8 mouse cellular contexts compared by ENCODE assay signal in the genomic region with DNA sequence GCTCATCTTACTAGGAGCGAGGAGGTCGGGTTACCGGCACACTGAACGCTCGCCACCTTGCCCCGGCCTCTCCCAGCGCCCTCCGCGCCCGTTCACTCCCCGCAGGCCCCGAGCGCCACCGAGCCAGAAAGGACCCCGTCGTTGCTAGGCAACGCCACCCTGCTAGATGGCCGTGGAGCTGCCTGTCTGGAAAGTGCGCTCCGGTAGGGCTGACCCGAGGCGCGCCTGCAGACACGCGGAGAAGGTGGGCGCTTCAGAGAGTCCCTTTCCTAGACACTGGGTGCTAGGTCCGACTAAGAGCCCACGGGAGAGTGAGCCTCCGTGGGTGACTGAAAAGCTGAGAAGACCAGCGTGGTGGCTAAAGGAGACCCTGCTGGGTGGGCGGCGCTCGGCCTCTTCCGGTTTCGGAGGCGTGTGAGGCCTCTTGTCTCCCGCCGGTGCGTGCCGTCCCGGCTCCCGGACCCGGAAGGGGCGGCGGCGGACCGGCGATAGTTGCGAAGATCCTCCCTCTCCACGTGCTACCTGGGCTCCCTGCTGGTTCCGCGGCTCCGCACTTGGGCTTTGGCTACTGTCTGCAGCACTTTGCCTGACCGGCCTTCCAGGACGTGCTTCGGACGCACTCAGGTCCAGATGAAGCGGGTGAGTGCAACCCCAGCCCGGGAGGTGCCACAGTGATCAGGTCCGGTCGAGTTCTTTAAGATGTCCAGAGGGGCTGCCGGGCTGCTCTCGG. TPM values are rescaled to one million over a fixed set of nuclear protein-coding genes. Genes with fewer than 3 reads are reported as not detected.
DNase-seq lines count a peak whose midpoint lies in the region; ATAC-seq and TF ChIP-seq lines count a peak whose summit lies in the region.

A gene (minus strand): TSS at position 139 of the 730 bp plus-strand sequence.
A gene (plus strand): TSS at position 185 of the 730 bp plus-strand sequence.

- peak; percentile 94 for ATAC-seq in heart, embryonic 15.5 days (replicated peaks; ENCODE audit: insufficient number of reproducible peaks, insufficient read depth, low FRiP score, low read depth)
- peak; percentile 99 for ATAC-seq in liver, embryonic 14.5 days (ENCODE audit: insufficient read depth)
- ATAC-seq in neural tube, embryonic 11.5 days (ENCODE audit: insufficient read depth, low FRiP score, low TSS enrichment), result peak; percentile 97
- ATAC-seq in stomach, postnatal 0 days (ENCODE audit: low FRiP score, low TSS enrichment), result peak; percentile 95

- peaks cover 27% of the 10 kb centered on the region for H3K36me3 ChIP-seq in forebrain, embryonic 10.5 days (replicated peaks)
- H3K36me3 ChIP-seq in heart, embryonic 15.5 days, result peaks cover 8% of the 10 kb centered on the region
- H3K36me3 ChIP-seq in liver, embryonic 14.5 days (replicated peaks; ENCODE audit: control insufficient read depth, insufficient read depth, low read depth), result peaks cover 4% of the 10 kb centered on the region; the same call in 1 of the 2 replicates
- peaks cover 4% of the 10 kb centered on the region for H3K36me3 ChIP-seq in neural tube, embryonic 11.5 days (ENCODE audit: control insufficient read depth, insufficient read depth, low read length)
- no peaks in the 10 kb centered on the region; the same call in 1 of the 2 replicates for H3K36me3 ChIP-seq in stomach, postnatal 0 days (ENCODE audit: control insufficient read depth, insufficient read depth, low read length)

- peak within 1 kb of the TSS; percentile 97 for H3K9ac ChIP-seq in heart, embryonic 15.5 days
- peak within 1 kb of the TSS; percentile 81 for H3K9ac ChIP-seq in liver, embryonic 14.5 days (replicated peaks)
- peak within 1 kb of the TSS; percentile 83 for H3K9ac ChIP-seq in neural tube, embryonic 11.5 days (ENCODE audit: low read length)
- peak within 1 kb of the TSS; percentile 88 for H3K9ac ChIP-seq in stomach, postnatal 0 days (ENCODE audit: low read length)

- H3K4me3 ChIP-seq in forebrain, embryonic 10.5 days, result peak within 1 kb of the TSS; percentile 98
- H3K4me3 ChIP-seq in heart, embryonic 15.5 days, result peak within 1 kb of the TSS; percentile 63
- peak within 1 kb of the TSS; percentile 82 to 83 for H3K4me3 ChIP-seq in liver, embryonic 14.5 days (ENCODE audit: insufficient read depth in 1 of 2, low read depth in 2 of 2, low read length in 2 of 2)
- peak within 1 kb of the TSS; percentile 92 for H3K4me3 ChIP-seq in neural tube, embryonic 11.5 days (ENCODE audit: low read depth, low read length)
- H3K4me3 ChIP-seq in stomach, postnatal 0 days (ENCODE audit: low read depth, low read length), result peak within 1 kb of the TSS; percentile 92

- DNase-seq in CD8-positive naive resting alpha-beta T cell, adult 2 months (ENCODE audit: low read depth in 2 of 2, low spot score in 2 of 2), result peak; percentile 90 to 91
- peak; percentile 91 for DNase-seq in c-Kit-positive CD71-negative TER-119-negative erythroid progenitor cells, embryonic 14.5 days (ENCODE audit: low read depth)
- peak; percentile 95 for DNase-seq in forebrain, embryonic 10.5 days (ENCODE audit: extremely low spot score, low spot score)
- peak; percentile 96 to 97 for DNase-seq in kidney, postnatal 25 days
- peak; percentile 87 to 89 (median 89) for DNase-seq in liver, embryonic 14.5 days (ENCODE audit: low read depth in 3 of 3, low spot score in 3 of 3)
- peak; percentile 95 for DNase-seq in neural tube, embryonic 11.5 days (ENCODE audit: low spot score)
- peak; percentile 95 for DNase-seq in stomach, postnatal 0 days (ENCODE audit: low spot score)

- H3K9me3 ChIP-seq in forebrain, embryonic 10.5 days, result no peaks in the 10 kb centered on the region
- no peaks in the 10 kb centered on the region for H3K9me3 ChIP-seq in heart, embryonic 15.5 days (replicated peaks)
- H3K9me3 ChIP-seq in liver, embryonic 14.5 days (ENCODE audit: control insufficient read depth, low read length), result no peaks in the 10 kb centered on the region
- H3K9me3 ChIP-seq in neural tube, embryonic 11.5 days (ENCODE audit: control insufficient read depth, low read length), result no peaks in the 10 kb centered on the region
- no peaks in the 10 kb centered on the region for H3K9me3 ChIP-seq in stomach, postnatal 0 days (ENCODE audit: control insufficient read depth, low read length)

- under 1% methylated on average over 63 of the region's 63 CpGs for WGBS in forebrain, embryonic 10.5 days
- under 1% methylated on average over 63 of the region's 63 CpGs for WGBS in heart, embryonic 15.5 days
- under 1% methylated on average over 61 of the region's 63 CpGs for WGBS in liver, embryonic 14.5 days (ENCODE audit: insufficient replicate concordance)
- under 1% methylated on average over 61 of the region's 63 CpGs for WGBS in neural tube, embryonic 11.5 days
- WGBS in stomach, postnatal 0 days, result under 1% methylated on average over 54 of the region's 63 CpGs

- no peaks in the 10 kb centered on the region for H3K27me3 ChIP-seq in forebrain, embryonic 10.5 days (ENCODE audit: poor library complexity, severe bottlenecking)
- H3K27me3 ChIP-seq in heart, embryonic 15.5 days, result no peaks in the 10 kb centered on the region
- no peaks in the 10 kb centered on the region for H3K27me3 ChIP-seq in liver, embryonic 14.5 days (ENCODE audit: control insufficient read depth, insufficient read depth, low read length)
- no peaks in the 10 kb centered on the region for H3K27me3 ChIP-seq in neural tube, embryonic 11.5 days (ENCODE audit: control insufficient read depth, insufficient read depth, low read length)
- H3K27me3 ChIP-seq in stomach, postnatal 0 days (ENCODE audit: control insufficient read depth, insufficient read depth, low read length), result no peaks in the 10 kb centered on the region

- peak within 1 kb of the TSS; percentile 85 for H3K4me2 ChIP-seq in heart, embryonic 15.5 days
- peak within 1 kb of the TSS; percentile 94 for H3K4me2 ChIP-seq in liver, embryonic 14.5 days (ENCODE audit: low read depth)
- H3K4me2 ChIP-seq in neural tube, embryonic 11.5 days (ENCODE audit: low read depth), result peak within 1 kb of the TSS; percentile 90
- peak within 1 kb of the TSS; percentile 94 for H3K4me2 ChIP-seq in stomach, postnatal 0 days (replicated peaks; ENCODE audit: low read depth)

- peak; percentile 57; the same call in 1 of the 2 replicates for TF ChIP-seq EP300 in liver, embryonic 14.5 days (IDR thresholded peaks at IDR 0.05; ENCODE audit: low read depth)
- peak; percentile 93 for TF ChIP-seq EP300 in stomach, postnatal 0 days (optimal IDR thresholded peaks at IDR 0.05)

- H3K4me1 ChIP-seq in forebrain, embryonic 10.5 days, result peaks cover 39% of the 10 kb centered on the region
- peaks cover 42% of the 10 kb centered on the region for H3K4me1 ChIP-seq in heart, embryonic 15.5 days (replicated peaks)
- peaks cover 9 to 18% of the 10 kb centered on the region in 2 experiments for H3K4me1 ChIP-seq in liver, embryonic 14.5 days (replicated peaks; ENCODE audit: control insufficient read depth in 2 of 2, insufficient read depth in 2 of 2, low read length in 1 of 2)
- peaks cover 15% of the 10 kb centered on the region for H3K4me1 ChIP-seq in neural tube, embryonic 11.5 days (ENCODE audit: control insufficient read depth, insufficient read depth, low read length)
- H3K4me1 ChIP-seq in stomach, postnatal 0 days (replicated peaks; ENCODE audit: control insufficient read depth, insufficient read depth), result peaks cover 2% of the 10 kb centered on the region; the same call in 1 of the 2 replicates

- TF ChIP-seq CTCF in liver, embryonic 14.5 days (IDR thresholded peaks at IDR 0.05; ENCODE audit: low read depth), result 0 out of 2 replicates have a peak, but pooled peaks have one; percentile 1
- peak; percentile 3; the same call in 1 of the 2 replicates for TF ChIP-seq CTCF in stomach, postnatal 0 days (IDR thresholded peaks at IDR 0.05; ENCODE audit: low read depth)

- H3K27ac ChIP-seq in forebrain, embryonic 10.5 days, result peak within 1 kb of the TSS; percentile 96
- H3K27ac ChIP-seq in heart, embryonic 15.5 days, result peak within 1 kb of the TSS; percentile 81
- peak within 1 kb of the TSS; percentile 61 for H3K27ac ChIP-seq in liver, embryonic 14.5 days
- H3K27ac ChIP-seq in neural tube, embryonic 11.5 days (ENCODE audit: low read depth, low read length), result peak within 1 kb of the TSS; percentile 76
- H3K27ac ChIP-seq in stomach, postnatal 0 days (replicated peaks), result peak within 1 kb of the TSS; percentile 90

RNA-seq across cellular contexts. Expression of the first gene that starts in this region (rescaled TPM):
- polyA plus RNA-seq in forebrain, embryonic 10.5 days (2016; fragmentation: Nextera tagmentation; extraction: Ambion mirVana), result 22.7 and 24.4 TPM in 2 replicates
- polyA plus RNA-seq in heart, embryonic 15.5 days (2015; fragmentation: Nextera tagmentation; extraction: Ambion mirVana), result 6.9 and 8.9 TPM in 2 replicates
- polyA plus RNA-seq in liver, embryonic 14.5 days (2012; rRNA removed), result 3.1 and 4.2 TPM in 2 replicates
- polyA plus RNA-seq in liver, embryonic 14.5 days (2014; fragmentation: Nextera tagmentation; extraction: Ambion mirVana), result 5.6 and 6.1 TPM in 2 replicates
- 35.9 and 38.7 TPM in 2 replicates for polyA plus RNA-seq in neural tube, embryonic 11.5 days (2014; fragmentation: Nextera tagmentation; extraction: Ambion mirVana)
- 3.3 and 3.9 TPM in 2 replicates for polyA plus RNA-seq in stomach, postnatal 0 days (2015; fragmentation: Nextera tagmentation; extraction: Ambion mirVana)

RNA-seq across cellular contexts. Expression of the second gene that starts in this region (rescaled TPM):
- polyA plus RNA-seq in forebrain, embryonic 10.5 days (2016; fragmentation: Nextera tagmentation; extraction: Ambion mirVana), result 20.9 and 22.9 TPM in 2 replicates
- polyA plus RNA-seq in heart, embryonic 15.5 days (2015; fragmentation: Nextera tagmentation; extraction: Ambion mirVana), result 6.8 and 9.3 TPM in 2 replicates
- 2.6 and 3.5 TPM in 2 replicates for polyA plus RNA-seq in liver, embryonic 14.5 days (2012; rRNA removed)
- 5.0 and 5.7 TPM in 2 replicates for polyA plus RNA-seq in liver, embryonic 14.5 days (2014; fragmentation: Nextera tagmentation; extraction: Ambion mirVana)
- polyA plus RNA-seq in neural tube, embryonic 11.5 days (2014; fragmentation: Nextera tagmentation; extraction: Ambion mirVana), result 20.5 and 20.6 TPM in 2 replicates
- polyA plus RNA-seq in stomach, postnatal 0 days (2015; fragmentation: Nextera tagmentation; extraction: Ambion mirVana), result 5.1 and 5.8 TPM in 2 replicates

Comparison
In these comparisons a context has a peak if more than half of its experiments do, and no peak if none do; other contexts are left out.
1. Peak in every context shown above with its lines: DNase-seq, ATAC-seq, H3K4me3 ChIP-seq and H3K27ac ChIP-seq.